Comparison of ENCODE assay signal across 16 mouse cellular contexts in genomic region chr6:92427406-92428171, GRCm38 (mm10).
DNase-seq lines count a peak whose midpoint lies in the region; ATAC-seq and TF ChIP-seq lines count a peak whose summit lies in the region.
"Had no signal": no experiment of that assay in that cellular context is flagged by ENCODE, and none has a peak within 500 bp of the region (broad histone marks: within the 10 kb centered on the region; RNA-seq: fewer than 3 reads in every experiment).

No protein-coding gene starts in this region.

- DNase-seq in adrenal gland, postnatal 14 days = peak; percentile 15
- DNase-seq in adrenal gland, adult 2 months = no peak
- DNase-seq in hindbrain, postnatal 0 days (ENCODE audit: low spot score) = peak; percentile 60
- no peak for DNase-seq in hindbrain, embryonic 14.5 days (ENCODE audit: low spot score)
- DNase-seq in cerebellum, adult 11-12 months = peak; percentile 21
- peak; percentile 31 for DNase-seq in fat pad, adult 2 months (ENCODE audit: extremely low read depth, low read depth, low spot score)
- DNase-seq in frontal cortex, postnatal 36 days (ENCODE audit: low spot score in 2 of 2) = no peak
- DNase-seq in lung, postnatal 14 days = no peak
- DNase-seq: forebrain, postnatal 0 days; lung, adult 18-20 months; right cerebral cortex, postnatal 25 days; thymus, adult 2 months had no signal

- H3K27ac ChIP-seq in hindbrain, postnatal 0 days = no peak overlapping the region
- no peak overlapping the region for H3K27ac ChIP-seq in hindbrain, embryonic 14.5 days
- H3K27ac ChIP-seq: embryonic facial prominence, embryonic 12.5 days; hindbrain, embryonic 15.5 days; kidney, embryonic 15.5 days; limb, embryonic 12.5 days had no signal

- no peak overlapping the region for H3K4me2 ChIP-seq in hindbrain, postnatal 0 days (ENCODE audit: low read depth, low read length)
- no peak overlapping the region for H3K4me2 ChIP-seq in hindbrain, embryonic 14.5 days (replicated peaks)
- H3K4me2 ChIP-seq: embryonic facial prominence, embryonic 12.5 days; hindbrain, embryonic 15.5 days; kidney, embryonic 15.5 days; limb, embryonic 12.5 days had no signal

- no peaks in the 10 kb centered on the region for H3K9me3 ChIP-seq in hindbrain, postnatal 0 days (ENCODE audit: low read length)
- H3K9me3 ChIP-seq in hindbrain, embryonic 14.5 days (ENCODE audit: control insufficient read depth, low read length) = no peaks in the 10 kb centered on the region
- H3K9me3 ChIP-seq: embryonic facial prominence, embryonic 12.5 days; hindbrain, embryonic 15.5 days; kidney, embryonic 15.5 days; limb, embryonic 12.5 days had no signal

- WGBS in hindbrain, postnatal 0 days = 58% methylated on average over 7 of the region's 7 CpGs
- 72% methylated on average over 7 of the region's 7 CpGs for WGBS in hindbrain, embryonic 14.5 days

- H3K9ac ChIP-seq in hindbrain, postnatal 0 days (replicated peaks; ENCODE audit: low read length) = no peak overlapping the region
- H3K9ac ChIP-seq in hindbrain, embryonic 14.5 days = no peak overlapping the region
- H3K9ac ChIP-seq: embryonic facial prominence, embryonic 12.5 days; forebrain, postnatal 0 days; hindbrain, embryonic 15.5 days; kidney, embryonic 15.5 days; limb, embryonic 12.5 days had no signal

- H3K4me1 ChIP-seq in hindbrain, postnatal 0 days (ENCODE audit: insufficient read depth, low read length) = 0 out of 2 replicates have a peak, but pooled peaks cover 4% of the 10 kb centered on the region
- H3K4me1 ChIP-seq in hindbrain, embryonic 14.5 days (replicated peaks; ENCODE audit: control insufficient read depth, insufficient read depth, low read length) = 0 out of 2 replicates have a peak, but pooled peaks cover 4% of the 10 kb centered on the region
- H3K4me1 ChIP-seq: embryonic facial prominence, embryonic 12.5 days; kidney, embryonic 15.5 days had no signal

- no peak for TF ChIP-seq CTCF in hindbrain, postnatal 0 days (IDR thresholded peaks at IDR 0.05; ENCODE audit: low read depth)

- no peaks in the 10 kb centered on the region for H3K27me3 ChIP-seq in hindbrain, postnatal 0 days (ENCODE audit: insufficient read depth, low read length)
- H3K27me3 ChIP-seq in hindbrain, embryonic 14.5 days (ENCODE audit: control insufficient read depth, insufficient read depth, low read length) = no peaks in the 10 kb centered on the region
- H3K27me3 ChIP-seq: embryonic facial prominence, embryonic 12.5 days; hindbrain, embryonic 15.5 days; kidney, embryonic 15.5 days; limb, embryonic 12.5 days had no signal

- H3K36me3 ChIP-seq in hindbrain, postnatal 0 days (ENCODE audit: insufficient read depth, low read length) = no peaks in the 10 kb centered on the region
- no peaks in the 10 kb centered on the region; the same call in none of the 2 replicates for H3K36me3 ChIP-seq in hindbrain, embryonic 14.5 days (replicated peaks; ENCODE audit: control insufficient read depth, insufficient read depth)
- H3K36me3 ChIP-seq: embryonic facial prominence, embryonic 12.5 days; hindbrain, embryonic 15.5 days; kidney, embryonic 15.5 days; limb, embryonic 12.5 days had no signal

- no peak overlapping the region for H3K4me3 ChIP-seq in hindbrain, postnatal 0 days (ENCODE audit: low read length)
- H3K4me3 ChIP-seq in hindbrain, embryonic 14.5 days (replicated peaks; ENCODE audit: low read length) = no peak overlapping the region
- H3K4me3 ChIP-seq: embryonic facial prominence, embryonic 12.5 days; hindbrain, embryonic 15.5 days; kidney, embryonic 15.5 days; limb, embryonic 12.5 days had no signal

- ATAC-seq in hindbrain, postnatal 0 days = peak; percentile 53; the same call in 1 of the 2 replicates
- ATAC-seq in hindbrain, embryonic 14.5 days (ENCODE audit: low FRiP score) = no peak
- ATAC-seq: forebrain, postnatal 0 days had no signal

Comparison
In these comparisons a context has a peak if more than half of its experiments do, and no peak if none do; other contexts are left out.
1. DNase-seq: peak in adrenal gland, postnatal 14 days (single experiment), hindbrain, postnatal 0 days (single experiment), cerebellum, adult 11-12 months (single experiment) and fat pad, adult 2 months (single experiment); none in adrenal gland, adult 2 months (single experiment), hindbrain, embryonic 14.5 days (single experiment), frontal cortex, postnatal 36 days (0 of 2) and lung, postnatal 14 days (single experiment).